Mouse (Mus musculus): ENCODE results near the gene Phxr2. TPM values are rescaled to one million over a fixed set of nuclear protein-coding genes. Genes with fewer than 3 reads are reported as not detected.

The Phxr2 gene
- polyA plus RNA-seq, 1 experiment from 2014 or later, result 0.14 TPM

DNA sequence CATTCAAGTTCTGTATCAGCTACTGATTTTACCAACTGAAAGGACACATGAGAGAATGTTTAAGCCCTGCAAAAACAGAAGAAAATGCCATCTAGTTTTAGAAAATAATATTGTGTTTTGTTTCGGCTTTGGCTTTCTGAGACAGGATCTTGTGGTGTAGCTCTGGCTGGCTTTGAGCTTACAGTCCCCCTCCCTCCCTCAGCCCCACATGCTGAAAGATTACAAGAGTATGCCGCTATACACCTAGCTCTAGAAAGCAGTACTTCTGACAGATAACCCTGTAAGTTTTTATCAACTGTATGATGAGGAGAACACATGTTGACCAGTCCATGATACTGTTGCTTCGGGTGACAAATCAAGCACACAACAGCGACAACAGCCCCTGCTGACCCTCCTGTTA, 6.7 kb downstream of the Phxr2 start:
- Histone ChIP-seq H3K4me3 (ENCODE audit: low read length) (no peak overlapping the region), H3K27me3 (replicated peaks; ENCODE audit: control insufficient read depth, insufficient read depth, low read length) (no peaks in the 10 kb centered on the region), H3K4me1 (ENCODE audit: control insufficient read depth, insufficient read depth, low read depth, low read length) (no peaks in the 10 kb centered on the region), H3K9me3 (ENCODE audit: control insufficient read depth, low read length) (no peaks in the 10 kb centered on the region), H3K4me2 (ENCODE audit: low read length) (no peak overlapping the region), H3K36me3 (ENCODE audit: control insufficient read depth, insufficient read depth, low read length) (no peaks in the 10 kb centered on the region), H3K27ac (ENCODE audit: low read depth, low read length) (no peak overlapping the region), H3K9ac (ENCODE audit: low read depth, low read length) (no peak overlapping the region)
- WGBS, result 86% methylated on average over 4 of the region's 4 CpGs
- ATAC-seq, result no peak

- Histone ChIP-seq H3K4me2 (ENCODE audit: low read length) (no peak overlapping the region), H3K9ac (ENCODE audit: low read depth, low read length) (no peak overlapping the region), H3K27me3 (replicated peaks; ENCODE audit: control insufficient read depth, insufficient read depth, low read length) (no peaks in the 10 kb centered on the region), H3K9me3 (ENCODE audit: control insufficient read depth, low read length) (no peaks in the 10 kb centered on the region), H3K4me3 (ENCODE audit: low read length) (no peak overlapping the region), H3K27ac (ENCODE audit: low read depth, low read length) (no peak overlapping the region), H3K36me3 (ENCODE audit: control insufficient read depth, insufficient read depth, low read length) (no peaks in the 10 kb centered on the region), H3K4me1 (ENCODE audit: control insufficient read depth, insufficient read depth, low read depth, low read length) (no peaks in the 10 kb centered on the region)
- WGBS, result 92% methylated on average over 6 of the region's 6 CpGs
- no peak for ATAC-seq
These were observed 7.4 kb downstream of the Phxr2 start for GRCm38 (mm10) chr10:99118697-99119096.

- ATAC-seq, result no peak
- no peak overlapping the region for H3K27ac ChIP-seq (ENCODE audit: low read depth, low read length)
- no peak overlapping the region for H3K4me2 ChIP-seq (ENCODE audit: low read length)
- H3K9ac ChIP-seq (ENCODE audit: low read depth, low read length), result no peak overlapping the region
- no peaks in the 10 kb centered on the region for H3K4me1 ChIP-seq (ENCODE audit: control insufficient read depth, insufficient read depth, low read depth, low read length)
- no peaks in the 10 kb centered on the region for H3K27me3 ChIP-seq (replicated peaks; ENCODE audit: control insufficient read depth, insufficient read depth, low read length)
- H3K9me3 ChIP-seq (ENCODE audit: control insufficient read depth, low read length), result no peaks in the 10 kb centered on the region
- 85% methylated on average over 10 of the region's 10 CpGs for WGBS
- no peaks in the 10 kb centered on the region for H3K36me3 ChIP-seq (ENCODE audit: control insufficient read depth, insufficient read depth, low read length)
- H3K4me3 ChIP-seq (ENCODE audit: low read length), result no peak overlapping the region
These were observed 8.2 kb downstream of the Phxr2 start for GRCm38 (mm10) chr10:99117876-99118275.

- Histone ChIP-seq H3K36me3 (ENCODE audit: control insufficient read depth, insufficient read depth, low read length) (no peaks in the 10 kb centered on the region), H3K4me3 (ENCODE audit: low read length) (no peak overlapping the region), H3K27me3 (replicated peaks; ENCODE audit: control insufficient read depth, insufficient read depth, low read length) (no peaks in the 10 kb centered on the region), H3K9ac (ENCODE audit: low read depth, low read length) (no peak overlapping the region), H3K4me1 (ENCODE audit: control insufficient read depth, insufficient read depth, low read depth, low read length) (0 out of 2 replicates have a peak, but pooled peaks cover 3% of the 10 kb centered on the region), H3K9me3 (ENCODE audit: control insufficient read depth, low read length) (no peaks in the 10 kb centered on the region), H3K4me2 (ENCODE audit: low read length) (no peak overlapping the region), H3K27ac (ENCODE audit: low read depth, low read length) (no peak overlapping the region)
- 88% methylated on average over 16 of the region's 16 CpGs for WGBS
- no peak for ATAC-seq
These were observed 9.2 kb downstream of the Phxr2 start for GRCm38 (mm10) chr10:99116650-99117615.

DNA sequence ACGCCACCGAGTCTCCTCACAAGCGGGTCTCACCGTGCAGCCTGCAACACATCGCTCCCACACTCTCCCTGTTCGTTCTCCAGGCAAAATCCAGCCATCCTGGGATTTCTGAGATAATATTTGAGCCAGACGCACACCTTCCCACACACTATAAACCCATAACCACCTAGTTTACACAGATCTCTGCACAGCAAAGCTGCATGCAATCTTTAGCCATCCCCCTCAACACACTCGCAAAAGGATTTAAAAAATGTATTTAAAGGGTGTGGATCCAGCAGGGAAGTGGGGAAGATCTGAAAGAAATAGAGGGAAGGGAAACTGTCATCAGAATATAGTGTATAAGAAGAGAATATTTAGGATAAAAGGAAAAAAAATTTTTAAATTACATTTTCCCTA, 9.9 kb downstream of the Phxr2 start:
- H3K4me2 ChIP-seq (ENCODE audit: low read length), result no peak overlapping the region
- no peak overlapping the region for H3K27ac ChIP-seq (ENCODE audit: low read depth, low read length)
- 77% methylated on average over 8 of the region's 8 CpGs for WGBS
- H3K4me3 ChIP-seq (ENCODE audit: low read length), result no peak overlapping the region
- no peaks in the 10 kb centered on the region for H3K36me3 ChIP-seq (ENCODE audit: control insufficient read depth, insufficient read depth, low read length)
- no peaks in the 10 kb centered on the region for H3K9me3 ChIP-seq (ENCODE audit: control insufficient read depth, low read length)
- H3K9ac ChIP-seq (ENCODE audit: low read depth, low read length), result no peak overlapping the region
- H3K27me3 ChIP-seq (replicated peaks; ENCODE audit: control insufficient read depth, insufficient read depth, low read length), result no peaks in the 10 kb centered on the region
- ATAC-seq, result no peak
- peaks cover 5% of the 10 kb centered on the region; the same call in 1 of the 2 replicates for H3K4me1 ChIP-seq (ENCODE audit: control insufficient read depth, insufficient read depth, low read depth, low read length)

GRCm38 (mm10) chr10:99115471-99116236, 10.5 kb downstream of the Phxr2 start:
- Histone ChIP-seq H3K36me3 (ENCODE audit: control insufficient read depth, insufficient read depth, low read length) (no peaks in the 10 kb centered on the region), H3K27me3 (replicated peaks; ENCODE audit: control insufficient read depth, insufficient read depth, low read length) (no peaks in the 10 kb centered on the region), H3K4me1 (ENCODE audit: control insufficient read depth, insufficient read depth, low read depth, low read length) (peaks cover 6% of the 10 kb centered on the region; the same call in 1 of the 2 replicates), H3K27ac (ENCODE audit: low read depth, low read length) (no peak overlapping the region), H3K9me3 (ENCODE audit: control insufficient read depth, low read length) (no peaks in the 10 kb centered on the region), H3K4me2 (ENCODE audit: low read length) (no peak overlapping the region), H3K4me3 (ENCODE audit: low read length) (no peak overlapping the region), H3K9ac (ENCODE audit: low read depth, low read length) (no peak overlapping the region)
- no peak for ATAC-seq
- WGBS, result 62% methylated on average over 18 of the region's 18 CpGs

DNA sequence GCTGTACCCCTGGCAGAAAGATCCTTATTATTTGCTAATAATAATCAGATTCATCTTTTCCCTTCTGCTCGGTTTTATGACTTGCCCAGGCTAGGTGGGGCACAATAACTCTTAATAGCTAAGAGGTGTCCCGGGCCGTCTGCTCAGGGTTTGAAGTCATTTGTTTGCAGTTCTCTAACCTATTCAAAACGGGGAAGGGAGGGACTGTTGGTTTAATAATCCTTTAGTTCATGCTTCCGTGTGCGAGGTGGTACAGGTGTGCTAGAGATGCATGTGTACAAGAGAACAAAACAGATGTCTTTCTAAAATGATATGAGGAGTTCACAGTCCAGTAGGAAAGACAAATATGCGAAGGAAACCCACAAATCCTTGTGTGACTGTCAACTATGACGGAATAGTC, 11.8 kb downstream of the Phxr2 start:
- Histone ChIP-seq H3K4me1 (ENCODE audit: control insufficient read depth, insufficient read depth, low read depth, low read length) (peaks cover 6% of the 10 kb centered on the region; the same call in 1 of the 2 replicates), H3K27me3 (replicated peaks; ENCODE audit: control insufficient read depth, insufficient read depth, low read length) (no peaks in the 10 kb centered on the region), H3K4me3 (ENCODE audit: low read length) (no peak overlapping the region), H3K4me2 (ENCODE audit: low read length) (no peak overlapping the region), H3K27ac (ENCODE audit: low read depth, low read length) (no peak overlapping the region), H3K36me3 (ENCODE audit: control insufficient read depth, insufficient read depth, low read length) (peaks cover 9% of the 10 kb centered on the region), H3K9me3 (ENCODE audit: control insufficient read depth, low read length) (no peaks in the 10 kb centered on the region), H3K9ac (ENCODE audit: low read depth, low read length) (no peak overlapping the region)
- 86% methylated on average over 8 of the region's 8 CpGs for WGBS
- ATAC-seq, result no peak

DNA sequence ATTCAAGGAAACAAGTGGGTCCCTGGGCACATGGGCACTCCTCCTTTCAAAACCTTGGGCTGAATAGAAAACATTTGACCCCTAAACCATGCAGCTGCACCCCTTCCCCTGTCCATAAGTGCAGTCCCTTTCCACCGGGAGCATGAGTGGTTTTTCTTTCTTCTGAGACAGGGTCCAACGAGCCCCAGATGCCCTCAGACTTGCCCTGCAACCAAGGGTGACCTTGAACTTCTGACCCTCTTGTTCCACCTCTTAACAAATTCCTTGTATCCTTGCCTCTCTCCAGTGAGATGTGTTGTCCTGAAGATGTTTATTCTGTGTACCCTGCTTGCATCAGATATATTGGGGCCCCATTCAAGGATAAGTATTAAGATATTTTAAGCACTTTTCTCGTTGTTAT, 12.6 kb downstream of the Phxr2 start:
- peaks cover 12% of the 10 kb centered on the region for H3K36me3 ChIP-seq (ENCODE audit: control insufficient read depth, insufficient read depth, low read length)
- no peaks in the 10 kb centered on the region for H3K9me3 ChIP-seq (ENCODE audit: control insufficient read depth, low read length)
- no peak overlapping the region for H3K27ac ChIP-seq (ENCODE audit: low read depth, low read length)
- H3K9ac ChIP-seq (ENCODE audit: low read depth, low read length), result no peak overlapping the region
- no peak for ATAC-seq
- no peak overlapping the region for H3K4me3 ChIP-seq (ENCODE audit: low read length)
- 46% methylated on average over 3 of the region's 3 CpGs for WGBS
- H3K4me1 ChIP-seq (ENCODE audit: control insufficient read depth, insufficient read depth, low read depth, low read length), result peaks cover 11% of the 10 kb centered on the region; the same call in 1 of the 2 replicates
- H3K27me3 ChIP-seq (replicated peaks; ENCODE audit: control insufficient read depth, insufficient read depth, low read length), result no peaks in the 10 kb centered on the region
- H3K4me2 ChIP-seq (ENCODE audit: low read length), result no peak overlapping the region

DNA sequence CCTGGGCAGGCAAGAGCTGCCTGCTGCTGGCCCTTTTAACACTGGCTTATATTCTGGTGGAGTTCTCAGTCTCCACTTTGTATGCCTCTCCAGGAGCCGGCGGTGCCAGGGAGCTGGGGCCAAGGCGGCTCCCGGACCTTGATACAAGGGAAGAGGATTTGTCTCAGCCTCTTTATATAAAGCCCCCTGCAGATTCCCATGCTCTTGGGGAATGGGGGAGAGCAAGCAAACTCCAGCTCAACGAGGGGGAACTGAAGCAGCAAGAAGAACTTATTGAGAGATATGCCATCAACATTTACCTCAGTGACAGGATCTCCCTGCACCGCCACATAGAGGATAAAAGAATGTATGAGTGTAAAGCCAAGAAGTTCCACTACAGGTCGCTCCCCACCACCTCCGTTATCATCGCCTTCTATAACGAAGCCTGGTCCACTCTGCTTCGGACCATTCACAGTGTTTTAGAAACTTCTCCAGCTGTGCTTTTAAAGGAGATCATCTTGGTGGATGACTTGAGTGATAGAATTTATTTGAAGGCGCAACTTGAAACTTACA, 17.6 kb downstream of the Phxr2 start:
- Histone ChIP-seq H3K4me3 (ENCODE audit: low read length) (peak overlapping the region; percentile 58), H3K27me3 (replicated peaks; ENCODE audit: control insufficient read depth, insufficient read depth, low read length) (no peaks in the 10 kb centered on the region), H3K4me1 (ENCODE audit: control insufficient read depth, insufficient read depth, low read depth, low read length) (peaks cover 19% of the 10 kb centered on the region), H3K9ac (ENCODE audit: low read depth, low read length) (peak overlapping the region; percentile 73), H3K4me2 (ENCODE audit: low read length) (peak overlapping the region; percentile 93), H3K27ac (ENCODE audit: low read depth, low read length) (no peak overlapping the region), H3K36me3 (ENCODE audit: control insufficient read depth, insufficient read depth, low read length) (peaks cover 12% of the 10 kb centered on the region), H3K9me3 (ENCODE audit: control insufficient read depth, low read length) (no peaks in the 10 kb centered on the region)
- 33% methylated on average over 12 of the region's 12 CpGs for WGBS
- peak; percentile 18 for ATAC-seq
